Mouse (Mus musculus) limb, embryonic 11.5 days (tissue): ENCODE results near the gene Dis3l. TPM values are rescaled to one million over a fixed set of nuclear protein-coding genes. Genes with fewer than 3 reads are reported as not detected.

Experiments used
- ATAC-seq: fragments of 200-750 bp; cut with Nextera tagmentation; 2 replicates; pipeline ENCODE4 v1.8.0; 2017; ENCODE audit warnings: low read depth; ENCODE audit not compliant: insufficient number of reproducible peaks, low FRiP score, low TSS enrichment
- DNase-seq: peaks from one replicate; pipeline ENCODE4 v3.0.0-alpha.2; 2015; ENCODE audit warnings: low spot score
- H3K27ac ChIP-seq: fragments of 300-500 bp; sonication (generic); replicated peaks from 2 replicates; pipeline ENCODE4 v1.5.1; 2014; ENCODE audit warnings: low read depth, mild to moderate bottlenecking, low read length
- H3K27me3 ChIP-seq: fragments of 300-500 bp; sonication (generic); 2 replicates; pipeline ENCODE4 v1.6.1; 2014; ENCODE audit warnings: mild to moderate bottlenecking, low read length, mixed read lengths; ENCODE audit not compliant: control insufficient read depth, insufficient read depth
- H3K36me3 ChIP-seq: fragments of 300-500 bp; sonication (generic); 2 replicates; pipeline ENCODE4 v1.6.1; 2014; ENCODE audit warnings: mild to moderate bottlenecking, low read length, moderate library complexity, mixed read lengths; ENCODE audit not compliant: control insufficient read depth, insufficient read depth
- H3K4me1 ChIP-seq: fragments of 300-500 bp; sonication (generic); 2 replicates; pipeline ENCODE4 v1.6.1; 2014; ENCODE audit warnings: low read length, mixed read lengths; ENCODE audit not compliant: control insufficient read depth, insufficient read depth
- H3K4me2 ChIP-seq: fragments of 300-500 bp; sonication (generic); 2 replicates; pipeline ENCODE4 v1.6.1; 2014; ENCODE audit warnings: low read depth, mild to moderate bottlenecking, moderate library complexity; ENCODE audit not compliant: severe bottlenecking
- H3K4me3 ChIP-seq: fragments of 300-500 bp; sonication (generic); 2 replicates; pipeline ENCODE4 v1.5.1; 2014; ENCODE audit warnings: low read depth, low read length
- H3K9ac ChIP-seq: fragments of 300-500 bp; sonication (generic); 2 replicates; pipeline ENCODE4 v1.6.1; 2014; ENCODE audit warnings: mild to moderate bottlenecking, low read length
- H3K9me3 ChIP-seq: fragments of 300-500 bp; sonication (generic); 2 replicates; pipeline ENCODE4 v1.6.1; 2016; ENCODE audit warnings: low read length; ENCODE audit not compliant: control insufficient read depth
- WGBS: fragments of 180-500 bp; shearing (Covaris S2); extraction: QIAGEN DNeasy Blood & Tissue Kit; methylation state at CpG from one replicate; pipeline ENCODE4 v1.1.7; 2014; 5-methylcytosine and 5-hydroxymethylcytosine counted together
- polyA plus RNA-seq: library from polyadenylated mRNA; unstranded; fragments of >200 nt; fragmentation: Nextera tagmentation; extraction: Ambion mirVana; gene quantifications from 2 replicates; pipeline ENCODE4 v1.2.1, GENCODE M21; 2014

Dis3l gene
- polyA plus RNA-seq, 1 experiment from 2014 or later = 23.2 TPM

DNA sequence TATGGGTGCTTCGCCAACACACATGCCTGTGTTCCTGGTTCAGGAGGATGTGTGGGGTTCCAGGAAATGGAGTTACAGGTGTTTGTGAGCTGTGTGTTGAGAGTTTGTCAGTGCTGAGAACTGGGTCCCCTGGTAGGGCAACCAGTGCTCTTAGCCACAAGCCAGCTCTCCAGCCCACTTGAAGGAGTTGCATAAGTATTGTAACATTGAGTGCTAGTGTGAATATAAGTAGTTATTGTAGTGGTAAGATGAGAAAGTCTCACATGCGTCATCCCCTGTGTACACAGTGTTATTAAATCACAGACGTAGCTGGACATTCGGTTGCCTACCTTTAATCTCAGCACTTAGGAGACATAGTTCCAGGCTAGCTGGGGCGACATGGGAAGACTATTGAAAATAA lies 81.2 kb downstream of the Dis3l start:
- Histone ChIP-seq H3K36me3 (no peaks in the 10 kb centered on the region), H3K27me3 (no peaks in the 10 kb centered on the region), H3K4me2 (no peak overlapping the region), H3K9ac (no peak overlapping the region), H3K27ac (no peak overlapping the region), H3K9me3 (no peaks in the 10 kb centered on the region), H3K4me3 (no peak overlapping the region), H3K4me1 (no peaks in the 10 kb centered on the region)
- 90% methylated on average over 5 of the region's 5 CpGs for WGBS
- ATAC-seq = no peak
- no peak for DNase-seq

Other genes with a start within 250 kb of the Dis3l start
- not detected in 2 replicates for gene Lctl, start 224.1 kb downstream of the Dis3l start, polyA plus RNA-seq
- 36.0 and 41.3 TPM in 2 replicates for gene Zwilch, start 168.2 kb downstream of the Dis3l start, polyA plus RNA-seq
- gene Rpl4, start 167.9 kb downstream of the Dis3l start, polyA plus RNA-seq = 1,355 and 1,360 TPM in 2 replicates
- 27.2 and 28.8 TPM in 2 replicates for gene Snapc5, start 162.0 kb downstream of the Dis3l start, polyA plus RNA-seq
- gene Uchl4, start 106.1 kb downstream of the Dis3l start, polyA plus RNA-seq = 3.1 and 3.3 TPM in 2 replicates
- gene Map2k1, start 87.7 kb downstream of the Dis3l start, polyA plus RNA-seq = 75.1 and 79.8 TPM in 2 replicates
- gene Tipin, start 59.7 kb downstream of the Dis3l start, polyA plus RNA-seq = 280 and 287 TPM in 2 replicates
- 1.4 and 1.6 TPM in 2 replicates for gene Megf11, start 44.3 kb upstream of the Dis3l start, polyA plus RNA-seq